Mouse (Mus musculus): ENCODE measurements around the gene Scml4.

GRCm38 (mm10) chr10:42939691-42940090 is 79.5 kb downstream of the Scml4 start:
- TF ChIP-seq CTCF (IDR thresholded peaks at IDR 0.05; ENCODE audit: control insufficient read depth, insufficient read depth, insufficient replicate concordance, low read depth, low read length) (no peak), POLR2A (IDR thresholded peaks at IDR 0.05; ENCODE audit: control insufficient read depth, low read depth, low read length) (no peak)
